Mouse (Mus musculus): ENCODE results near the gene Dmac2.

Gene Dmac2

DNA sequence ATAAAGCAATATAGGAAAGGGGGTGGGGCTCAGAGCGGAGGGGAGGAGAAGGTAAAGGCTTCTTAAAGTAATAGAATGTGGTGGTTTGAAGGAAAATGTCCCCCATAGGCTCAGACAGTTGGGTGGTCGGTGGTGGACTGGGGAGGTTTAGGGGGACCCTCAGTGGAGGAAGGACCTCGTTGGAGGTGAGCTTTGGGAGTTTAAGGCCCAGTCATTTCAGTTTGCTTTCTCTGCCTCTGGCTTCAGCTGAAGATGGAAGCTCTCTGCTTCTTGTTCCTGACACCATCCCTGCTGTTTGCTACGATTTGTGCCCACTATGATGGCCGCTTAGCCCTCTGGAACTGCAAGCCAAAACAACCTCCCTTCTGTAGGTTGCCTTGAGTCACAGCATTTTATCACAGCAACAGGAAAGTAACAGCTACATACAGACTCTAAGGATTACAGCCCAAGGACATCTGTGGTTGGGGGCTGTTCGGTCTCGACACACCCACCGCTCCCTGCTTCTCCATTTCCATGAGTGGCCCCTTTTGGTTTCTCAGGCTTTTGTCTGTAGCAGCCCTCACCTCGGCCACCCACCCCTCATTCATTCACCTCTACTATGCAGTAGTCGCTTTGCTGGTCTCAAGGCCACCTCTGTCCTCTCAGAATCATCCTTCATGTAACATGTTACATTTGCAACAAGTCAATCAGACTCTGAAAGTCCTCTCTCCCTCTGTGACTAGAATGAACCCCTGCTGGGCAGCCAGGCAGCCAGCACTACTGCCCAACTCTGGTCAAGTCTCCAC lies 1.6 kb upstream of the Dmac2 start:
- no peak for DNase-seq

DNA sequence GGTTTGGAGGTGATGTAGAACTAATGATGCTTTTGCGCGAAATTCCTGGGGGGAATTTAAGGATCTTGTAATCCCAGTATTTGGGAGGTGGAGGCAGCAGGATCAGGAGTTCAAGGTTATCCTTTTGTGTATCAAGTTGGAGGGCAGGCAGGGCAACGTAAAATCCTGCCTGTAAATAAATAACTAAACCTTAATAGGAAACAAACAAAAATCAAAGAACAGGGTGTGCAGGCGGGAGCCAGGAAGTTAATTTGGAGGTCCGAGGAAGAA lies 443 bp downstream of the Dmac2 start:
- DNase-seq, result no peak

DNA sequence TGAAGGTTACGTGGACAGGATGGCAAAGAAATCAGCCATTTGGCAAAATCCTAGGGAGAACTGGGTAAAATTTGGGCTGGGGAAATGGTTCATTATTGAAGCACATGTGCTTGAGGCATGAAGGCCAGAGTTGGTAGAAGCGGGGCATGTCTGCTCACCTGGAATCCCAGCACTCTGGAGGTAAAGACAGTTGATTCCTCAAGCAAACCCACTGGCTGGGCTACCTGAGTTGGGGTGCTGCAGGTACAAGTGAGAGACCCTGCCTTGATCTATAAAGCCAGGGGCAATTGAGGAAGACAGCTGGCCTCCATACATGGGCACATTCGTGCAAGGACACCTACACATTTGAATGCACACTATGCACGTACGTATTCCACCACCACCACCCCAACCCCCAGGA lies 887 bp downstream of the Dmac2 start:
- no peak for DNase-seq

DNA sequence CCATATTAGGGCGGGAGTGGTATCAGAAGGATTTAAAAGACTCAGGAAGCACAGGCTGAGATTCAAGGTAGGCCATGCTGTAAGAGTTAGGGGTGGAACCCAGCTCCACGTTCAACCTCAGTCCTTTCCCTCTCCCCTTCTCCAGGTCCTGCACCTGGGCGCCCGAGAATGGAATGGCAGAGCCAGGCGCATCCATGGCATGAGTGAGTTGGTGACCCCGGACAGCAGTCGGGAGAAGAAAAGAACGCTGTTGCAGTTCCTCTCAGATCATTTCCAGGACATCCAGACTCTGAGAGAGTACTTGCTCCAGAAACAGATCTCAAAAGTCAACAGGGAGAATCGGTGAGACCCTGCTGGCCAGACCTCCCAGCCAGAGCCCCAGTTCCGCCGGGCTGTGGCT lies 1.5 kb downstream of the Dmac2 start:
- no peak for DNase-seq

DNA sequence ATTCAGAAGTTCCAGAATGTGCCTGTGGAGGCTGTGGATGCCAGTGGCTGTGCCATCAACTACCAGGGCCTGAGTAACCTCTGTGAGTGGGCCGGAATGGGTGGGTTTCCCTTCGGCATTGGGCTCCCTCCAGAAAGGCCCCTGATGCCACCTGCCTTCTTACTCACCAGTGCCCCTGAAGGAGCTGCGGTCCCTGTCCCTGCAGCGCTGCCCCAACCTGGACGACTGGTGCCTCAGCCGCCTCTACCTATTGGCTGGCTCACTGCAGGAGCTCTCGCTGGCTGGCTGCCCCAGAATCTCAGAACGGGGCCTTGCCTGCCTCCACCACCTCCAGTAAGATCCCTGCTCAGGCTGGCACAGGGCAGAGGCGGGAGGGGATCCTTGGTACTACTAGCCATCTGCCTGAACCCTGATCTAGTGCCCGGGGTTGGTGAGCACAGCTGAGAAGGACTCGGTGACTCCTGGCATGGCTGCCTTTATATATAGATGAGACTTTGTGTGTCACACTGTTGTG lies 4.7 kb downstream of the Dmac2 start:
- no peak for DNase-seq

DNA sequence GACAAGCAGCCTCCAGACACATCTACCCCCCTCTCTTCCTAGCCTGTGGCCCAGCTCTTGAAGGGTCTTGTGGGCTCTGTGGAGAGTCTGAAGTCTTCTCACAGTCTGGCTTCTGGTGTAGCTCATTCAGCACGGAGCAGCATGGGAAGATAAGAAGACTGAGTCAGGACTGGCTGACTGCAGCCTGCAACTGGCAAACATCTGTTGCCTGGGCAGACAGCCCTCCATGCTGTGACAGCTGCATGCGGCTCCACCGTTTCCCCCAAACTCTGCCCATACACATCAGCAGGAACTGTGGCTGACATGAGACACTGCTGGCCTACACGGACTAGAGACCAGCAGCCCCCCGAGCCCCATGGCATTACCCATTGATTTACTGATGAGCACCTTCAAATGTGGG lies 5.6 kb downstream of the Dmac2 start:
- DNase-seq, result no peak

DNA sequence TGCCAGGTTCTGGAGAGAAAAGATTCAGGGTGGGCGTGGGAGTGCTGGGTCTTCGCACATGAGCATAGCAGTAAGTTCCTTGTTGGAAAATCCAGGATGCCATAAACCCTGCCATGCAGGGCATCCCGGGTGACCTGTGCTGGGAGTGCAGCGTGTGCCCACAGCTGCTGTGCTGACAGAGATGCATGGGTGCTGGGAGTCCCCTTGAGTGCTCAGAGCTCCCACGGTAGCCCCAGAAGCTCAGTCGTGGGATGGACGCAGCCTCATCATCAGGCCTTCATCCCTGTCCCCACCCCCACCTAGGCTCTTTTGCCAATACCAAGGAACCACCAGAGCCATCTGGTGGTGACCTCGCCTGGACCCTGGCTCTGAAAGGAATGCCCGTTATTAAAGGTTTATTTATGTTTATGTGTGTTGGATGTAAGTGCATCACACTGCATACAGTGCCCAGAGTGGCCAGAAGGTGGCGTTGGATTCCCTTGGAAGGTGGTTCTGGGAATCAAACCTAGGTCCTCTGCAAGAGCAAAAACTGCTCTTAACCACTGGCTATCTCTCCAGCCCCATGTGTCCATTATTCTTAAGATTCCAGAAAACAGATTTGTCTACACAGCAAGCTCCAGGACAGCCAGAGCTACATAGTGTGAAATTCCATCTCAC lies 6.5 kb downstream of the Dmac2 start:
- peak in 1 of 2 experiments; percentile 54 for DNase-seq

DNA sequence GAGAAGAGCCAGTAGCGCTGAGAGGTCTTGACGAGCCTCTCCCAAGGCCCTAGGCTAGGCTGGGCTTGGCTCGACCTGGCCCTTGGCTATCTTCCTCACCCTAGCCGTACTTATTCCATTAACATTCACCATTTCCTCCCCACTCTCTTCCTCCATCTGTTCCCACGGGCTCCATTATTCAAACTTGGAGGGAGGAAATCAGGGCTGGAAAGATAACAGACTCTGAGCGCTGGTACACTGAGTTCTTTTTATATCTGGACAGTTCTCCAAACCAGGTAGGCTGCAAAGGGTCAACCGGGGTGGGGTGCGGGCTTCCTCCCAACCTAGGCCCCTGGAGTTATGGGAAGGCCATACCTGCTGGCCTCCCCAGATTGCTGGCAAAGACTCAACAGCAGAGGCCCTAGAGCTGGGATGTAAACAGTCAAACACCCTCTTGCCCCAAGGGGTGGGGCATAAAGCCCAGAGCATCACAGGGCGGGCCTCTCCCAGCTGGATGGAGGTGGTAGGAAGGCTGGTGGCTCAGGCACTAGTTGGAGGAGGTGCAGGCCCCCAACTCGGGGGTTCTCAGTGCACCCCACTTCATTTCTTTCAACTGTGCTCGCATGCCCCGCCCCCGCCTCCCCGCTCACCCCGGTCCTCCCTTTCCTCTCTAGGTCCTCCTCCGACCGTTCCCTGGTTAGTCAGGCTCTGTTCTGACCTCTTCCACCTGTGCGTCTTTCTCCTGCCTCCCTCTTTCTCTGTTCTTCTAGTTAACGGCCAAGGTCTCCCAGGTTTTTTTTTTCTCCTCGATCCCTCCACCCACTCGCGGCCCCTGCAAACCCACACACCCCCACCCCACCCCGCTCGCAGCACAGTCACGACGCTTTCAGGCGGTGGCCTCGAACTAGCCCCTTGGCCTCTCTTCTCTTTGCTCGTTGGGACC lies 7.6 kb downstream of the Dmac2 start, which contains the start of gene B3gnt8:
Gene B3gnt8 (plus strand): TSS at position 146 of the 922 bp plus-strand sequence.
- peak in 1 of 2 experiments; percentile 26 for DNase-seq

DNA sequence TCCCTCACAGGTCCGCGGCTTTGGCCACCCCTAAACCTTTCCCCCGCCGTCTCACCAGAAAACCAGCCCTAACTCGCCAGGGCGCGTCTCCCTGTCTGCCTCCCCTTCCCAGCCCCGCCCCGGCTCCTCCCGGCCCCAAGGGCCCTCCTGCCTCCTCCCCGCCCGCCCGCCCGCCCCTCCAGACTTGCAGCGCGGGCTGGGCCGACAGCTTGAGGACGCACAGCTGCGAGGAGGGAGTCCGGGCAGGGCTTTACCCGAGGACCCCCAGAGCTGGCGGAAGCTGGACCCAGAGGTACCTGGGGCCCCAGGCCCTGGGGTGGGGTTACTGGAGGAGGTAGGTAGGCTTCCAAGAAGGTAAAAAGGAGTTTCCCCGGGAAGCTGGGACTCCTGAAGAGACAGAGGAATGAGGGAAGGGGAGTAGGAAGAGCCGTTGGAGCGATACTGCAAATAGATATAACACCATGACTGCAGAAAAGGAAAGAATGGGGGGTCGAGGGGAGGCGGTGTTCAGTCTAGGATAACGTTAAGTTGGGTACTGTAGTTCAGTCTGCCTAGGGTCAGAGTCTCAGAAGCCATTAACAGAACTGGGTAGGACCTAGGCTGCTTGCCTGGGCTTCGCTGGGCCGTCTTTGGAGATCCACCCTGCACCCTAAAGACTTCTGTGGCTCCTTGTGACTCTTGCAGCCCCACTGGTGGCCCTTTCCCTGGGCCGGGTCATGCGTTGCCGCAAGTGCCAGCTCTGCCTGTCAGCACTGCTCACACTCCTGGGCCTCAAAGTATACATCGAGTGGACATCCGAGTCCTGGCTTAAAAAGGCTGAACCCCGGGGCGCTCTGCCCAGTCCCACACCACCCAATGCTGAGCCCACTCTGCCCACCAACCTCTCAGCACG lies 8.5 kb downstream of the Dmac2 start:
- DNase-seq, result peak; percentile 58 to 61

DNA sequence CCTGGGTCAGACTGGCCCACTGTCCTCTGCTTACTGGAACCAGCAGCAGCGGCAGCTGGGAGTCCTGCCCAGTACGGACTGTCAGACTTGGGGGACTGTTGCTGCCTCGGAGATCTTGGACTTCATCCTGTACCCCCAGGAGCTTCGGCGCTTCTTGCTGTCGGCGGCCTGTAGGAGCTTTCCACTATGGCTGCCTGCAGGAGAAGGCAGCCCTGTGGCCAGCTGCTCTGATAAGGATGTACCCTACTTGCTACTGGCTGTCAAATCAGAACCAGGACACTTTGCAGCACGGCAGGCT lies 9.1 kb downstream of the Dmac2 start:
- no peak for DNase-seq

DNA sequence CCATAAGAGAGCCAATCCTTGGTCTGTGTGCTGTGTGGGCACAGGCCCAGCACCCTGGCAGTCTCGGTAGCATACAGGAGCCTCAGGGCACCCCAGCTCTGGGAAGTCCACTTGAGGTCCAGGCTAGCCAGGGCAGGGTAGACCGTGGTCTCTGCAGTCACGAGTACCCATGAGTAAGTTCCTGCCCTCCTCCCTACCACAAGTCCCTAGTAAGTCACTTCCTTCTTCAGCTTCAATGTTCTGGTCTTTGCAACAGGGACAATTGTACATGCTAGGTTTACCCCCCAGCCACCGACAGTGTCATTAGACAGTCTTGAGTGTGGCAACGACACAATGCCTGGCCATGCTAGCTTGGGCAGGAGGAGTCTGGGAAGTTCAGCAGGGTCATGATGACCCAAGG lies 13.5 kb downstream of the Dmac2 start:
- no peak for DNase-seq

DNA sequence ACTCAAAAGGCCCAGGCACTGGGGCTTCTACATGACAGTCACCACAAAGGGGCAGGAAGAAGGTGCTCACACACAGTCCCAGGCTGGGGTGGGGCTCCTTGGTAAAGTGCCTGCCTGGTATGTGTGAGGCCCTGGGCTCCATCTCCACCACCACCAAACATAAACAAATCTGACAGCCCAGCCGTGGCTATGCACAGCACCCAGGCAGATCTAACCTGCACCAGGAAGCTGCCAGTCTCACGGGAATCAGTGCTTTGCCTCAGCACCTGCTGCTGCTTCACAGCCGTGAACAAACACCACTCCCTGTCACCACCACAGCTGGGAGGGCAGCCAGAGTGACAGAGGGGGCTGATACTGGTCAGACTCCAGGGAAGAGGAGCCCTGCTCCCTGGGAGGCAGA lies 17.2 kb downstream of the Dmac2 start:
- DNase-seq, result no peak

DNA sequence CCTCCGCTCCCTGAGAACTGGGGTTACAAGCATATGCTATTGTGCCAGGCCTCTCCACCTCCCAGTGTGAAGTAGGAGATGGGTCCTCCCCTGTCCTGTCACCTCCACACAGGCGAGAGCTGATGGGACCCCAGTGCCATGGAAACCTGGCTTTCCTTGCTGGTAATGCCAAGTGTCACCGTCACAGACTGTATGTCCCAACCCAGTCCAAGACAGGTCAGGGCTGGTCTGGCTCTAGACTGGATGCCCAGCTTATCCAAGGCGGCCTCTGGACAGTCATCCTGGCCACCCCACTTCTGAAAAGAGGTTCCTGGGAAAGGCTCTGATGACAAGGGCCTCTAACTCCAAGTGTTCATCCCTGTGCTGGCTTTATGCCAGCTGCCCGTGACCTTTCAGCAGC lies 17.9 kb downstream of the Dmac2 start:
- no peak for DNase-seq

DNA sequence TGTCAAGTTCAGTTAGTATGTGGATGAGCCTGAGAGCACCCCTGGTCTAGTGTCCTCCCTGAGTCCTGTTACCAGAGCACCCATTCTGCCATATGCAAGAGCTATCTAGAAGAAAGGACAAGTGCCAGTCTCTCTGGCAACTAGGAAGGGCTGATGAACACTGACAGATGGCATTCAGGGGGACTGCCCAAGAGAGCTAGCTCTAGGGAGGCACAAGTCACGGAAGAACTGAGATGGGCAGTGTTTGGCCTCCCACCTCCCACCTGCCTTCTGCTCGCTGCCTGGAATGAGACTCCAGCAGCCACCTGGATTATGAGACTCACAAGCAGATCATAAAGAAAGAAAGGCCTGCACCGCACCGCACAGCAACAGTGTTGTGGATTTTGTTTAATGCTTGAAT lies 20.5 kb downstream of the Dmac2 start:
- no peak for DNase-seq

DNA sequence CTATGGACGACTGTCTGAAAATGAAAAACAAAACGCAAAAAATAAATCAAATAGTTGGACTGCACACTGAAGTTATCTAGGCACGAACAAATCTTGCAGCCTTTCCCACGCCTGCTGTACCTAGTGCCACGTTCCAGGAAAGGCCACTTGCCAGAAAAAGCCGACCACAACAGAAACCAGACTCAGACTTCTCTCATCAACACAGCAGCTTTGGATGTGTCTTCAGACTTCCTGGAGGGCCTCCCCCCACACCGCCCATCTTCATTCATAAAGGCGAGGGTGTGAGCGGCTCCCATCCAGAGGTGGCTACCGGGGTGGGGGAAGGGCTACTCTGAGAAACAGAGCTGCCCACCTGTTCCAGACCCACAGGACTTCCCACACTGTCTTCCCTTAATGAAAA lies 24.9 kb downstream of the Dmac2 start:
- DNase-seq, result no peak

DNA sequence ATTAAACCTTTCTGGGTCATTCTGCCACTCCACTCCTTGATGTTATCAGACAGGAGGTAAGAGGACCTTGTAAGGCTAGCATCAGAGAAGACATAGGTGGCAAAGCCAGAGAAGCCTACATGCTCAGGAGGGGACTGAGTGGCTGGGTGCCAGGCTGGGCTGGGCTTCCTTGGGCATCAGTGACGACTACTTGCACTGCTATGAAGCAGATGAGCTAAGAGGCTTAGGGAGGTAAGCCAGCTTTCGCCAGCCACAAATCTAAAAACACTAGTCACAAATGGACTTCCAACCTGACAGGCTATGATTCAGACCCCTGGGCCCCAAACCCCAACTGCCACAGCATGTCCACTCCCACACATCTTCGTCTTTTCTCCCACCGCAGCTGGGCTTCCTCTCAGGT lies 25.4 kb downstream of the Dmac2 start:
- no peak for DNase-seq

DNA sequence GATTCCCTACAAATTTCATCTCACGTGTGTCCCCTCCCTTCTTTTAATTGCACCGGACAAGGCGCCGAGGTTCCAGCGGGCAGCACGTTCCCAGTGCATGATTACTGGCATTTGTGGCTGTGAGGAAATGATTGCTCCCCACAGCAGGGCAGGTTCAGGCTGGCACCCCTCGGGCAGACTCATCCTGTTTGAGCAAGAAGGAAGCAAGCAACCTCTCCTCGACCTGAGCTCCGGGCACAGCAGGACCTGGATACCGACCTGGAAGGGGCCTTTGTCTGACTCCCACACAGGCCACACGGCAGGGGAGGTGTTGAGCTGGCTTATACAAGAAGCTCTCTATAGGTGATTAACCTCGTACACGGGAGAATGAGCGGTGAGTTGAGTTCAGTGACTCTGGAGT lies 25.9 kb downstream of the Dmac2 start:
- DNase-seq, result peak; percentile 30 to 45

DNA sequence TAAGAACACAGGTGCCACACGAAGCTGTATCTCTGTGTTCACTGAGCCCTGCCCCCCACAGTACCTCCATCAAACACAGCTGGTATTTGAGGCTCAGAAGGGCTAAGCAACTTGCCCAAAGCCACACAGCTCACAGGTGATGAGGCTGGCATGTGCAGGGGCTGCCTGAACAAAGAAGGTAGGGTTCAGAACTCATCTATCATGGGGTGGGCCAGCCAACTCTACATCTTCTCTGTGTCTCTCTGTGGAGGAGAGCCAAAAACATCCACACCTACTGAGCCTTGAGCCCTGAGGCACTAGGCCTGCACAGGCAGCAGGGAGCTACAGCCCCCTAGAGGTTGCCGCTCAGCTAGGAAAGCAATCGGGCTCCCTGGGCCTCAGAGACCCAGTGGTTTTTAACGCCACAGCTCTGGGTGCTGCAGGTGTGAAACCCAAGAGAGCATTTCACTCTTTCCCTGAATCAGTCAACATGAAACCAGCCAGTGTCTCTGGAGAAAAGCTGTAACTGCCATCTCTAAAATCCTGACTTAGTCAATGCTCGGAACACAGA lies 28.4 kb downstream of the Dmac2 start:
- DNase-seq, result no peak

DNA sequence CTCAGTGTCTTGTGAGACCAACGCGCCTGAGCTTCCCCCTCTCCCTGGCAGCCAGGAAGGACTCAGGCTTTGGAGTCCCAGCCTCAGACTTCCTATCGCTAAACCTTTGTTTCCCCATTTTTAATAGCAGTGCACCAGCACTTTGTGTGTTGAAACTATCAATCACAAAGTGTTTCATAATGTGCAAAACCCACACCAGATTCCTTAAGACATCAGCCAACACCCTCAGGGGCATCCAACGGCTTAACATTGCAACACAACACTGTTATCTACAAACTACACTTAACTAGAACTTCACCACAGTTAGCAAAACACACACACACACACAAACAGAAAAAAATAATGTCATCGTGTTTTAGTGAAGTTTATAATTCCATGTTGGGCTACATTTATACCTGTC lies 30.6 kb downstream of the Dmac2 start:
- no peak for DNase-seq

DNA sequence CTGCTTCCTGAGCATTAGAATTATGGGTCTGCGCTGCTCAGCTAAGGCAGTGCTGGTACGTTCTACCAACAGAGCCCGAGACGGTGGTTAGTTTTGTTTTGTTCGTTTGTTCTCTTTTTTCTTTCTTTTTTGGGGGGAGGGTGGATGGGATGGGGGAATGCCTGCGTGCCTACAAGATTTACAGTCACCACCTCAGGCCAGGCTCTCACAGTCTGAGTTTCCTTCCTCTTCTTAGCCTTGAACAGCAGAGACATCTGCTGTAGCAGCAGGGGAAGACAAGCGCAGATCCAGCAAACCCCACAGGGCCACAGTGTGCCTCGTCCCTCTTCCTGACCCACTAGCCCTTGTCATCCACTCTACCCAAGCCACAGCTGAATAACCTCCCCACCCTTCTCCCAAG lies 32.1 kb downstream of the Dmac2 start:
- DNase-seq, result no peak

DNA sequence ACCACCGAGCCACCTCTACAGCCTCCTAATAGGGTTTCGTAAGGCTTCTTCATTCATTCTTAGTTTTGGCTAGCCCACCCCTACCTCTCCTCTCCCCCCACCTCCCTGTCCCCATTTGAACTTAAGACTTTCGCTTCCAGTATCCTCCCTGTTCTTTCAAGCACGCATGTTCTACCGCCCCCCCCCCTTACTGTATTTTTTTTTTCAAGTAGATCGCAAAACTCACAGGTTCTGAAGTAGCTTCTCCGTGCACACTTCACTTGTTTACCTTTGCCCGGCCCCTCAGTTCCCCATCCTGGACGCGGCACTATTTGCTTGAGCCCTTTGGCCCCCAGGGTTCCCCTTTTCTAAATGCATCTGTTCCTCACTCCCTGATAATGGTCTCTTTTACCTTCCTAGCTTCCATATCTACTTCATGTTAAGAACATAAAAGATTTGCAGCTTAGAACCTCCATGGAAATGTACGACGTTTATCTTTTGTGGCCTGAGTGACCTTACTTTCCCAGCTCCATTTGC lies 33.1 kb downstream of the Dmac2 start:
- no peak for DNase-seq

Measured in kidney, adult 8-10 months (tissue).